Mouse (Mus musculus) ZHBTc4 (cell line): ENCODE measurements around the gene Dram1.

Source experiments
- DNase-seq: peaks from one replicate; pipeline ENCODE4 v3.0.0-alpha.2; 2011; ENCODE audit warnings: low read depth, low spot score

Gene Dram1

GRCm38 (mm10) chr10:88295091-88295490 is 83.8 kb downstream of the Dram1 start:
- no peak for DNase-seq

- no peak for DNase-seq
Observed at GRCm38 (mm10) chr10:88288061-88288460, 90.8 kb downstream of the Dram1 start.

- DNase-seq: no peak
Observed at GRCm38 (mm10) chr10:88287261-88287660, 91.6 kb downstream of the Dram1 start.

GRCm38 (mm10) chr10:88284343-88284990 is 94.4 kb downstream of the Dram1 start:
- no peak for DNase-seq

- DNase-seq: no peak
Observed at GRCm38 (mm10) chr10:88281699-88282098, 97.2 kb downstream of the Dram1 start.

- no peak for DNase-seq
Observed at GRCm38 (mm10) chr10:88274045-88274444, 104.8 kb downstream of the Dram1 start.
